ENCODE assay signal across 7 mouse cellular contexts in the genomic region with DNA sequence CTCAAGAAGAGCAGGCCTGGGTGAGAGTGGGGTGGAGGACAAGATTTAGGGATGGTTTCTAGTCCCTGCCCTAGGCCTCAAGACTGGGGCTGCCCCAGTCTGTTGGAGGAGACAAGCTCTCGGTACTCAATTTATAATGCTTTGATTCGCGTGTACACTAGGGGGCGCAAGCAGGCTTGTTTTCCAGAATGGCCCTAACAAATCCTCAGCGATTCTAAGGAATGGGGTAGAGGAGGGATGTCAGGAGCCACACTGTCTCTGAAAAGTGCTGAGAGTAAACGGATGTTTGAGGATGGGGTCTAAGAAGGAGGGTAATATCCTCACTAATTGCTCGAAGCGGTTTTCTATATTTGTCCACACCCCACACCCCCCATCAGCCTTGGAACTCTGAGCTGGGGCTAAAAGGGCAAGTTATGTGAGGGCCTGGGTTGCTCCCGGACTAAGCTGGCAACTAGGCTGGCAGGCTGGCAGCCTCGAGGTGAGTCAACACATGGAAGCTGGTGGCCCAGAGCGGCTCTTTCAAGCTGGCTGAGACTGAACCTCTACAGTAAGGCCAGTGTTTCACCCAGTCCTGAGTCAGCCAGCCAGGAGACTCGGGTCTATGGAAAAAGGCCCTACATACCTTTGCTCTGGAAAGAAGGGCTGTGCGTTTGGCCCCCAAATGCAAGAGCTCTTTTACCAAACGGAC.
DNase-seq lines count a peak whose midpoint lies in the region; ATAC-seq and TF ChIP-seq lines count a peak whose summit lies in the region.

No protein-coding gene starts in this region.

- ATAC-seq in intestine, embryonic 16.5 days = peak; percentile 72
- peak; percentile 82 for ATAC-seq in midbrain, embryonic 11.5 days (ENCODE audit: low FRiP score)

- H3K9me3 ChIP-seq in intestine, embryonic 16.5 days (ENCODE audit: control insufficient read depth, low read length) = no peaks in the 10 kb centered on the region
- no peaks in the 10 kb centered on the region for H3K9me3 ChIP-seq in midbrain, embryonic 11.5 days (ENCODE audit: control insufficient read depth, low read length)

- H3K36me3 ChIP-seq in intestine, embryonic 16.5 days (ENCODE audit: control insufficient read depth, insufficient read depth, low read length) = no peaks in the 10 kb centered on the region
- H3K36me3 ChIP-seq in midbrain, embryonic 11.5 days (ENCODE audit: control insufficient read depth, insufficient read depth, low read length) = no peaks in the 10 kb centered on the region
- H3K36me3 ChIP-seq in small intestine, adult 2 months (ENCODE audit: control insufficient read depth, insufficient read depth, low read length) = no peaks in the 10 kb centered on the region

- TF ChIP-seq POLR2A in small intestine, adult 2 months (IDR thresholded peaks at IDR 0.05; ENCODE audit: low read depth, low read length) = 0 out of 2 replicates have a peak, but pooled peaks have one; percentile 6

- WGBS in intestine, embryonic 16.5 days = 30% methylated on average over 14 of the region's 14 CpGs
- 37% methylated on average over 14 of the region's 14 CpGs for WGBS in midbrain, embryonic 11.5 days
- 9% methylated on average over 14 of the region's 14 CpGs for WGBS in small intestine, adult 2 months

- intact Hi-C loops in gastrocnemius, postnatal 36 days (cut with DNase I) = loop anchor here (5.0 kb wide), 3 partner anchors 60 to 740 kb away; no protein-coding TSS in a partner anchor
- intact Hi-C loops in left cerebral cortex, postnatal 25 days (cut with DNase I) = loop anchor here (5.0 kb wide), 3 partner anchors 55 to 740 kb away; no protein-coding TSS in a partner anchor

- TF ChIP-seq CTCF in small intestine, adult 2 months (IDR thresholded peaks at IDR 0.05; ENCODE audit: extremely low read depth, insufficient read length, insufficient replicate concordance, low read depth, low read length) = peak; percentile 81; the same call in 1 of the 2 replicates

- DNase-seq in adrenal gland, adult 2 months = peak; percentile 83
- peak; percentile 90 for DNase-seq in embryo, embryonic 11 days
- peak; percentile 63 to 75 for DNase-seq in gastrocnemius, postnatal 36 days
- DNase-seq in left cerebral cortex, postnatal 25 days (ENCODE audit: low spot score in 2 of 2) = peak; percentile 89 to 93
- DNase-seq in midbrain, embryonic 11.5 days (ENCODE audit: low spot score, missing footprints) = peak; percentile 98

- H3K4me3 ChIP-seq in intestine, embryonic 16.5 days (ENCODE audit: low read length) = no peak overlapping the region
- no peak overlapping the region for H3K4me3 ChIP-seq in midbrain, embryonic 11.5 days (ENCODE audit: low read depth, low read length)
- H3K4me3 ChIP-seq in small intestine, adult 2 months (ENCODE audit: low read depth, low read length) = peak overlapping the region; percentile 25

- H3K4me1 ChIP-seq in intestine, embryonic 16.5 days (ENCODE audit: control insufficient read depth, insufficient read depth, low read length) = peaks cover 8% of the 10 kb centered on the region
- no peaks in the 10 kb centered on the region for H3K4me1 ChIP-seq in midbrain, embryonic 11.5 days (ENCODE audit: control insufficient read depth, insufficient read depth, low read length)
- H3K4me1 ChIP-seq in small intestine, adult 2 months (ENCODE audit: control insufficient read depth, insufficient read depth, insufficient read length, low read length) = peaks cover 8% of the 10 kb centered on the region

- H3K4me2 ChIP-seq in intestine, embryonic 16.5 days (ENCODE audit: low read depth, low read length) = peak overlapping the region; percentile 20; the same call in 1 of the 2 replicates
- no peak overlapping the region for H3K4me2 ChIP-seq in midbrain, embryonic 11.5 days

- no peaks in the 10 kb centered on the region; the same call in 1 of the 2 replicates for H3K27me3 ChIP-seq in intestine, embryonic 16.5 days (replicated peaks; ENCODE audit: control insufficient read depth, insufficient read depth, low read length)
- H3K27me3 ChIP-seq in midbrain, embryonic 11.5 days (ENCODE audit: control insufficient read depth, insufficient read depth, low read length) = no peaks in the 10 kb centered on the region
- no peaks in the 10 kb centered on the region for H3K27me3 ChIP-seq in small intestine, adult 2 months (ENCODE audit: control insufficient read depth, insufficient read depth, low read length)

- no peak overlapping the region for H3K9ac ChIP-seq in intestine, embryonic 16.5 days (ENCODE audit: low read depth, low read length)
- no peak overlapping the region for H3K9ac ChIP-seq in midbrain, embryonic 11.5 days (ENCODE audit: low read length)

- H3K27ac ChIP-seq in intestine, embryonic 16.5 days (ENCODE audit: low read length) = peak overlapping the region; percentile 85
- H3K27ac ChIP-seq in midbrain, embryonic 11.5 days (ENCODE audit: low read depth, low read length) = no peak overlapping the region
- H3K27ac ChIP-seq in small intestine, adult 2 months (ENCODE audit: insufficient read depth, low read depth, low read length) = peak overlapping the region; percentile 99
